Mouse (Mus musculus) Muller cell, postnatal 12 days (primary cell): ENCODE data around the gene Adprh.
A peak's percentile ranks its signal among the peaks of the same experiment; 100 is the strongest.

Source experiments
- DNase-seq: peaks from one replicate; pipeline ENCODE4 v3.0.0-alpha.2; 2015; ENCODE audit errors: inconsistent ontology term

Gene Adprh

GRCm38 (mm10) chr16:38442216-38442615 is 10.3 kb downstream of the Adprh start:
- no peak for DNase-seq

DNA sequence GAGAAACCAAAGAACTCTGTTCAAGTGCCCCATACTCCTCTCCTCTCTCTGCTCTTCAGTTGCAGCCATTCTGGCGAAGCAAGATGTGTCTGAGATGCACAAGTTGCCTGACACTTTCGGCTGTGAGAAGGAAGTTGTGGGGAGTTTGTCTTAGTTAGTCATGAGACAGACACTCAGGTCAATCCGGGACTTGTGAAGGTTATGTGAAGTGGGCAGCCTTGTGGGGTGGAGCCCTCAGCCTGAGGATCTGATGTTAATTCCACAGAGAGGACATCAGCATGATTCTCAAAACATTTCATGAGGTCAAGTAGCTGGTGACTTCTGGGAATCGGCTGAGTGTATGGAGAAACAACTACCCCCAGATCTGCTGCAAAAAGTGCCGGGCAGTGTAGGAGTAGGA is 10.9 kb downstream of the Adprh start:
- peak; percentile 14 for DNase-seq

GRCm38 (mm10) chr16:38440403-38440802 is 12.1 kb downstream of the Adprh start:
- DNase-seq: no peak

DNA sequence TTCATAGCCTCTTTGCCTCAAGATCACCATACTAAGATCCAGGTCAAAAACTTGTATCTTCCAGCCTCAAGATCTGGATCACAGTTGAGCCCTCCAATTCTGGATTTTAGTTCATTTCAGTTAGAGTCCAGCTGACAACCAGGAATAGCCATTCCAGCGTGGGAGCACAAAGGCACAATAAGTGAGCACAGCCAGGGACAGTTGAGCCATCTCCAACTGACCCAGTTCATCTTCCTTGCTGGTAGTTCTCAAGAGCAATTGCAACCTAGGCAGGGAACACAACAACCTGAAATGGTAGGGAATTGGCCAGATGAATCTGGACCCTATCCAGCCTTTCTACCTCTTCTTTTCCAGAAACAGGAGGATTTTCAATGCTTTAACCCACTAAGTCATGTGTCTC is 13.3 kb downstream of the Adprh start:
- DNase-seq: no peak

GRCm38 (mm10) chr16:38434295-38434795 is 18.2 kb downstream of the Adprh start:
- no peak for DNase-seq

DNA sequence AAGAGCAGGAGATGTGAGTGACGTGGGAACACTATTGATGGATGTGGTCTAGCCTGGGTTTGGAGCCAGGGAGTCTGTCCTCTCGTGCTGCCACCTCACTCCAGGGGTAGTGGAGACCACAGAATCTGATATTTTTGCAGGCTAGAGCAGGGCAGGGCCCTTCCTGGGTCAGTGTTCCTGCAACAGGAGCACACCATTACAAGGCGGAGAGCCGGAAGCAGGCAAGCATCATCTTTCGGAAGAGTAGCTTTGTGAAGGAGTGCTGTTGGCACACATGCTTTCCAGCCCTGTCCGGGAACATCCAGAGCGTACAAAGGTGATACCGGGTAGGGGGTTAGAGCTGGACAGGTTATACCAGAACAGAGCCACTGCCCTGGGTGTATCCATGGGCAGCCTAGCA is 19.0 kb downstream of the Adprh start:
- DNase-seq: no peak

DNA sequence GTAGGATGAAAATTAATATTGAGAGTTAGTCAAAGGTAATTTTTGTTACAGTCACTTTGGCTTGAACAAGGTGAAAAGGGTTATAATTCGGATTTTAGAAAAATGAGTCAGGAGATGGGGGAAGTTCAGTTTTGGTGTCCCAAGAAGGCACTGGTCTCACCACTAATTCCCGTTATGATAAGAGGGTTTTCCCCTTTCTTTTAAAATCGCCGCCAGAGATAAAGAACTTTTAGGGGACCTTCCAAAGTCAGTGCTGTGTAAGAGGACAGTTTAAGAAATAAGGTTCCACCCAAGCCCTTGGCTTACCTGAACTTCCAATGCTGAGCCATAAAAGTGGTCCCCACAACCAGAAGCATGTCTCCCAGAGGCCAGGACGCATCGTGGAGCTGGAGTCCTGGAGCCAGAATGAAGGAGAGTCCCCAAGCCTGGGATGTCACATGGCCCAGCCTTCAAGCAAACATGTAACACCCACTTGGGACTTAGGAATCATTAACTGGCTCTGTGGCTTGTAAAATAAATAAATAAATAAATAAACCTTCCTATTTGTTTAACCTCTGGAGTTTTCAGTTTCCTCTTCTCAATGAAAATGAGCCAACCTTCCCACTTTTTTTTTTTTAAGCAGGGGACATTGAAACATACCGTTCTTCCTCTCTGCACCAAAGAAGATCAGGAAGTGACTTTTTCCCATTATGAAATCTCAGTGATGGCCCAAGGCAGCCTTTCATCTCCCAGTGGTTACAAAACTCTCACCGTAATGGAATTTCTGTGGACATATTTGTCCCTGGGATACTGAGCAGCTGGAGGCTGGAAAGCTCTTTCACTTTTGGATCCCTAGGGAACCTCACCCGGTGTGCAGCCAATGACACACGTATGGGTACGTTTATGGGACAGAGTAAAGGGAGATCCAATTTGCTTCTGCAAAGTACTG is 19.7 kb downstream of the Adprh start, which contains the start of gene Pla1a:
Gene Pla1a (minus strand): TSS at position 648 of the 928 bp plus-strand sequence.
- DNase-seq: peak; percentile 53

- no peak for DNase-seq
These were observed 20.9 kb downstream of the Adprh start for GRCm38 (mm10) chr16:38431446-38432185.

DNA sequence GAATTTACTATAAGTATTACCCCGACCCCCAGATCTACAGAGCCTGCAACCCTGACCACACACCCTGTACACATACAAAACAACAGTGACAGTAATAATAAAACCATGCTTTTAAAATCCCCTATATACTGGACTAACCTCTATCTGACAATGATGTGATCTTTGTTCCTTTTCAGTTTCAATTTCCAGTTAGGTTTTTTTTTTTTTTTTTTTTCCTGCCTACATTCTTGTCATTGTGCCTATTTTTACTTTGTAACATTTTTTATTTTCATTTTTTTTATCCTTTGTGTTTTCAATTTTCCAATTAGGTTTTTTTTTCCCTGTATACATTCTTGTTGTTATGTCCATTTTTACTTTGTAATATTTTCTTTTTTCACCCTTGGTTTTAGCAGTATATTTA is 26.7 kb downstream of the Adprh start:
- DNase-seq: no peak

- DNase-seq: no peak
These were observed 27.1 kb downstream of the Adprh start for GRCm38 (mm10) chr16:38425374-38425773.

DNA sequence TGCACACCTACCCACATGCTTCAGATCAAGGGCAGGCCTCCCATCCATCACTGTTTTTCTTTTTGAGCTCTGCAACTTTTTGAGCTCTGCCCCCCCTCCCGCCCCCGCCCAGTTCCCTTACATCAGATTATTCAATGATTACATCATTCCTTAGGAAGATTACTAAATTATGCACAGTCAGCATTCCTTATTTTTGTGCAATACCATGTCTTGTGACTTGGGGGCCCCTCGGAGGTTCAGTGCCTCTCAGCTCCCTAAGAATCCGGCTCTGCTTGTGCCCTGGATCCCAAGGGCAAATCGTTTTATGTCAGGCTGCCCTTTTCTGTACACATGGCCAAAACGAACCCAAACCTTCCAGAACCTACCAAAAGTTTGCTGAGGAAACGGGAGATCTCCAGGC is 37.5 kb downstream of the Adprh start:
- DNase-seq: no peak

DNA sequence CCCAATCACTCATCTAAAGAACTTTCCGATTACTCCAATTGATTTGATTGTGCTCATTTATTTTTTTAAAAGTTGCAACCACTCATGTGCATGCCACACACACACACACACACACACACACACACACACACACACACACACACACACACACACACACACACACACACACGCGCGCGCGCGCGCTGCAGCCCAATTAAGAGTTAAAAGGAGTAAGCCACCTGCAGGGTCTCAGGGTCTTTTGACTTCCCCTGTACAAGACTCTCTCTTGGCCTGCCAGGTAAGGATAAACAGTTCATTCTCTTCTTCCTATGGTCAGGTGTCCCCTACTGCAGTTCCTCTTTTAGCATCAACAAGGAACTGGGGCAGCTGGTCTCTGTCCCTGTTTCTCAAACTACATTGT is 44.1 kb downstream of the Adprh start:
- no peak for DNase-seq

DNA sequence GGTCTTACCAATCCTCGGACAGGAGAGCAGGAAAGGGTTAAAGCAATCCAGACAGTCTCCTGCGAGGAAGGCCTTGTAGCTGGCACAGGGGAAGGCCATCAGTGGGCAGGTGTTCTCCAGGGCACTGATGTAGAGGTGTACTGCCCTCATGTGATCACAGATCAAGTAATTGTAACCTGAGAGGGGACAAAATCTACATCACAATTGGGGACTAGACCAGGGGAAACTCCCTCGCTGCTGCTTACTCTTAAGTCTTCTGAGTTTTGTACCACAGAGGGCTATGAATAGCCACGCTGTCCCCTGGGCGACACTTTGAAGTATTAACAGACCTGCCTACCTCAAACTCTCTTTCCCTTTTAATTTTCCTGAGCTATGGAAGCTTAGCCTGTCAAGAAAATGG is 44.9 kb downstream of the Adprh start:
- no peak for DNase-seq

DNA sequence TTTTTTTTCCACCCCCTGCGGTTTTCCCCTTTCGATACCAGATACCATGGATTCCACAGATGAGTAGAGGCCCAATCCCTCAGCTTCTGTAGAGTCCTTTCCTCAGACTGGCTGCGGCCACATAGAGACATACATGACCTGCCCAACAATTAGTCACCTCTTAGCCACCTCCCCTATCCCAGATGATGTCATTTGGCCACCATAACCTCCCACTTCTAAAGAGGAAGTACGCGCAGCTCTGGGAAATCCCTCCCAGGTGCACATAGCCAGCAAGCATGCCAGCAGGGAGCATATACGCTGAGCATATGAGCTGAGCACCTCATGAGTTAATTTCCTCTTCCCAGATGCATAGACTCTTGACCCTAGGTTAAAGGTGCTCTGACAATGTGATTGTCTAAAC is 45.8 kb downstream of the Adprh start:
- peak; percentile 43 for DNase-seq

DNA sequence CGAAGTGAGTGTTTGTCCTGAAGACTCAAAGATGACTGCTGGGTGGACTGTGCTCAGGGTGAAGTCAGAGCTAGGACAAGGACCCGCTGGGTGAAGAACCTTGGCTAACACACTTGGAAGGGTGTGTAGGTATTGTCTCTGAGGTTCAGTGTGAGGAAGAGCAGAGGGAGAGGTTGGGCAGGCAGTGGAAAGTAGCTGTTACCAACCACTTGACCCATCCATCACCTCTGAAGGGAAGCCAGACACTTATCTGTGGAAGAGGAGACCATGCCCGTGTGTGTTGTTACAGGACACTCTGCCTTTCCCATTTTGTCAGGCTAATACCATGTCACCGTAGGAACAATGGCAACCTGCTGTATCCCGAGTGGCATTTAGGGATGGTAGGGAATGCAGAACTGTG is 46.2 kb downstream of the Adprh start:
- DNase-seq: no peak

DNA sequence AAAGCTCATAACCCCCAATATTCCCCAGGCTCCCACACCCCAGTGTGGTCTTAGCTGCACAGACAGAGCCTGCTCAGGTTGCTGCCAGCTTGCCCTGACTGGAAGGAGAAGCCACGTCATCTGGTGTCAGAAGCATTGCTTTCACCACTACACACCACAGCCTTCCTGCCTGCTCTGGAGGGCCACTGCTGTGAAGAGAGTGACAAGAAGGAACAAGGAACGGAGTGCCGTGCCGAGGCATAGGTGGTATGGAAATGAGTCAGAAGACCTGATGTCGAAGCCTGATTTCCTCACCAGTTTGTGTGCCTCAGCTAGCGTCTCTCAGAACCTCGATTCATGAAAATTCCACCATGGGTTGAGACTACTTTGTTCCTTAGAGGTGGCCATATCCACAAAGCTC is 48.9 kb downstream of the Adprh start:
- no peak for DNase-seq

DNA sequence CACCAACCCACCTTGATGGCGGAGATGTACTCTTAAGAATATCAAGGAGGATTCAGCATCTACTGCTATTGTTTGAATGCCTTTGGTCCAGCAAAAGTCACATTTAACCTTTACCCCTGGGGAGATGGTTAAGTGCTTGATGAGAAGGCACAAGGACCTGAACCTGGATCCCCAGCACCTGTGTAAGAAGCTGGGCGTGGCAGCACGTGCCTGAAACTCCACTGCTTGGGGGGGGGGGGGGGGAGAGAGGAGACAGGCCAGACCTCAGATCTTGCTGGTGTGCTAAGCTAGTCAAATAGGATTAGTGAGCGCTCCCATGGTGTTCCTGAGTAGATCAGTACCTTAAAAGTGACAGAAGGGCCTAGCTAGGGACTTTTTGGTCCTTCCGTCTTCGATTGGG is 51.0 kb downstream of the Adprh start:
- no peak for DNase-seq

GRCm38 (mm10) chr16:38400311-38400960 is 52.1 kb downstream of the Adprh start:
- no peak for DNase-seq

- DNase-seq: peak; percentile 83
These were observed 52.8 kb downstream of the Adprh start for GRCm38 (mm10) chr16:38399531-38400231.

GRCm38 (mm10) chr16:38399076-38399475 is 53.4 kb downstream of the Adprh start:
- DNase-seq: no peak

GRCm38 (mm10) chr16:38398266-38398665 is 54.2 kb downstream of the Adprh start:
- no peak for DNase-seq

GRCm38 (mm10) chr16:38396155-38396554 is 56.3 kb downstream of the Adprh start:
- DNase-seq: peak; percentile 87
